Mouse (Mus musculus) kidney, postnatal 0 days (tissue): ENCODE results near the gene Ppme1. TPM values are rescaled to one million over a fixed set of nuclear protein-coding genes. Genes with fewer than 3 reads are reported as not detected.

Source experiments
- ATAC-seq: fragments of 200-750 bp; cut with Nextera tagmentation; replicated peaks from 2 replicates; pipeline ENCODE4 v1.8.0; 2017; ENCODE audit warnings: low read depth, moderate number of reproducible peaks, moderate TSS enrichment, moderate library complexity; ENCODE audit not compliant: low FRiP score
- DNase-seq: peaks from one replicate; pipeline ENCODE4 v3.0.0-alpha.2; 2016; ENCODE audit warnings: low spot score
- H3K27ac ChIP-seq: fragments of 300-500 bp; sonication (generic); 2 replicates; pipeline ENCODE4 v1.5.1; 2014; ENCODE audit warnings: mild to moderate bottlenecking
- H3K27me3 ChIP-seq: fragments of 300-500 bp; sonication (generic); 2 replicates; pipeline ENCODE4 v1.6.1; 2014; ENCODE audit warnings: low read length, mixed read lengths; ENCODE audit not compliant: insufficient read depth
- H3K36me3 ChIP-seq: fragments of 300-500 bp; sonication (generic); 2 replicates; pipeline ENCODE4 v1.6.1; 2014; ENCODE audit warnings: low read length, mixed read lengths; ENCODE audit not compliant: insufficient read depth
- H3K4me1 ChIP-seq: fragments of 300-500 bp; sonication (generic); replicated peaks from 2 replicates; pipeline ENCODE4 v1.6.1; 2014; ENCODE audit warnings: antibody characterized with exemption, low read length, mixed read lengths; ENCODE audit not compliant: insufficient read depth
- H3K4me2 ChIP-seq: fragments of 300-500 bp; sonication (generic); 2 replicates; pipeline ENCODE4 v1.6.1; 2014; ENCODE audit warnings: mild to moderate bottlenecking, low read length, moderate library complexity, mixed read lengths
- H3K4me3 ChIP-seq: fragments of 300-500 bp; sonication (generic); replicated peaks from 2 replicates; pipeline ENCODE4 v1.5.1; 2014; ENCODE audit warnings: low read depth, low read length
- H3K9ac ChIP-seq: fragments of 300-500 bp; sonication (generic); 2 replicates; pipeline ENCODE4 v1.6.1; 2014; ENCODE audit warnings: low read depth, low read length
- H3K9me3 ChIP-seq: fragments of 300-500 bp; sonication (generic); replicated peaks from 2 replicates; pipeline ENCODE4 v1.6.1; 2016; ENCODE audit warnings: low read length, inconsistent platforms, mixed read lengths
- CTCF ChIP-seq: IDR thresholded peaks from 2 replicates; pipeline ENCODE4 v1.5.1; 2016; ENCODE audit warnings: antibody characterized with exemption, low read depth, mild to moderate bottlenecking, moderate library complexity
- WGBS: fragments of 180-500 bp; shearing (Covaris S2); extraction: QIAGEN DNeasy Blood & Tissue Kit; methylation state at CpG from one replicate; pipeline ENCODE4 v1.1.7; 2014; 5-methylcytosine and 5-hydroxymethylcytosine counted together
- polyA plus RNA-seq: library from polyadenylated mRNA; unstranded; fragments of >200 nt; fragmentation: Nextera tagmentation; extraction: Ambion mirVana; gene quantifications from 2 replicates; pipeline ENCODE4 v1.2.1, GENCODE M21; 2015

Gene Ppme1
- polyA plus RNA-seq, 1 experiment from 2014 or later, result 45.9 TPM

GRCm38 (mm10) chr7:100312716-100313115, 59.4 kb downstream of the Ppme1 start:
- 73% methylated on average over 4 of the region's 4 CpGs for WGBS
- no peaks in the 10 kb centered on the region for H3K27me3 ChIP-seq
- no peaks in the 10 kb centered on the region for H3K4me1 ChIP-seq
- no peak overlapping the region for H3K27ac ChIP-seq
- no peaks in the 10 kb centered on the region for H3K9me3 ChIP-seq
- TF ChIP-seq CTCF, result no peak
- no peak overlapping the region for H3K4me3 ChIP-seq
- H3K4me2 ChIP-seq, result no peak overlapping the region
- no peaks in the 10 kb centered on the region for H3K36me3 ChIP-seq
- no peak for DNase-seq
- no peak overlapping the region for H3K9ac ChIP-seq
- ATAC-seq, result no peak

GRCm38 (mm10) chr7:100310290-100310689, 61.8 kb downstream of the Ppme1 start:
- WGBS, result 83% methylated on average over 12 of the region's 12 CpGs
- Histone ChIP-seq H3K4me2 (no peak overlapping the region), H3K9ac (no peak overlapping the region), H3K27me3 (no peaks in the 10 kb centered on the region), H3K27ac (no peak overlapping the region), H3K36me3 (no peaks in the 10 kb centered on the region), H3K4me1 (no peaks in the 10 kb centered on the region), H3K9me3 (no peaks in the 10 kb centered on the region), H3K4me3 (no peak overlapping the region)
- ATAC-seq (no peak), DNase-seq (no peak)
- no peak for TF ChIP-seq CTCF

GRCm38 (mm10) chr7:100309679-100310078, 62.4 kb downstream of the Ppme1 start:
- Histone ChIP-seq H3K27ac (no peak overlapping the region), H3K9ac (no peak overlapping the region), H3K4me1 (no peaks in the 10 kb centered on the region), H3K36me3 (no peaks in the 10 kb centered on the region), H3K4me2 (no peak overlapping the region), H3K4me3 (no peak overlapping the region), H3K9me3 (no peaks in the 10 kb centered on the region), H3K27me3 (no peaks in the 10 kb centered on the region)
- DNase-seq (no peak), ATAC-seq (no peak)
- 66% methylated on average over 6 of the region's 6 CpGs for WGBS
- TF ChIP-seq CTCF, result no peak

- H3K27ac ChIP-seq, result no peak overlapping the region
- no peaks in the 10 kb centered on the region for H3K4me1 ChIP-seq
- H3K4me2 ChIP-seq, result no peak overlapping the region
- DNase-seq (no peak), ATAC-seq (no peak)
- H3K27me3 ChIP-seq, result no peaks in the 10 kb centered on the region
- H3K9ac ChIP-seq, result no peak overlapping the region
- no peaks in the 10 kb centered on the region for H3K9me3 ChIP-seq
- no peaks in the 10 kb centered on the region for H3K36me3 ChIP-seq
- H3K4me3 ChIP-seq, result no peak overlapping the region
- 86% methylated on average over 1 of the region's 1 CpGs for WGBS
- TF ChIP-seq CTCF, result no peak
Measured at GRCm38 (mm10) chr7:100309216-100309615, 62.9 kb downstream of the Ppme1 start.

- no peak overlapping the region for H3K4me2 ChIP-seq
- TF ChIP-seq CTCF, result no peak
- H3K36me3 ChIP-seq, result no peaks in the 10 kb centered on the region
Measured at GRCm38 (mm10) chr7:100307872-100308653, 64.0 kb downstream of the Ppme1 start.

GRCm38 (mm10) chr7:100305894-100306293, 66.2 kb downstream of the Ppme1 start:
- Histone ChIP-seq H3K9me3 (no peaks in the 10 kb centered on the region), H3K27me3 (no peaks in the 10 kb centered on the region), H3K4me2 (no peak overlapping the region), H3K9ac (no peak overlapping the region), H3K4me1 (no peaks in the 10 kb centered on the region), H3K36me3 (no peaks in the 10 kb centered on the region), H3K27ac (no peak overlapping the region), H3K4me3 (no peak overlapping the region)
- DNase-seq, result no peak
- no peak for ATAC-seq
- 91% methylated on average over 9 of the region's 9 CpGs for WGBS
- TF ChIP-seq CTCF, result no peak

More at GRCm38 (mm10) chr7:100307872-100308653, 64.0 kb downstream of the Ppme1 start:
- H3K9ac ChIP-seq, result no peak overlapping the region
- no peak overlapping the region for H3K27ac ChIP-seq
- no peak overlapping the region for H3K4me3 ChIP-seq
- no peak for DNase-seq
- WGBS, result 69% methylated on average over 6 of the region's 6 CpGs
- H3K4me1 ChIP-seq, result no peaks in the 10 kb centered on the region
- H3K9me3 ChIP-seq, result no peaks in the 10 kb centered on the region
- no peak for ATAC-seq
- H3K27me3 ChIP-seq, result no peaks in the 10 kb centered on the region
